Mouse (Mus musculus): Measurements from ENCODE around the gene Vmn2r18. TPM values are rescaled to one million over a fixed set of nuclear protein-coding genes. Genes with fewer than 3 reads are reported as not detected.

Gene Vmn2r18
- total RNA-seq (2014; rRNA removed) (not detected in 2 replicates), polyA plus RNA-seq (2015; fragmentation: Nextera tagmentation; extraction: Ambion mirVana) (0.05 and 0.10 TPM in 2 replicates)

DNA sequence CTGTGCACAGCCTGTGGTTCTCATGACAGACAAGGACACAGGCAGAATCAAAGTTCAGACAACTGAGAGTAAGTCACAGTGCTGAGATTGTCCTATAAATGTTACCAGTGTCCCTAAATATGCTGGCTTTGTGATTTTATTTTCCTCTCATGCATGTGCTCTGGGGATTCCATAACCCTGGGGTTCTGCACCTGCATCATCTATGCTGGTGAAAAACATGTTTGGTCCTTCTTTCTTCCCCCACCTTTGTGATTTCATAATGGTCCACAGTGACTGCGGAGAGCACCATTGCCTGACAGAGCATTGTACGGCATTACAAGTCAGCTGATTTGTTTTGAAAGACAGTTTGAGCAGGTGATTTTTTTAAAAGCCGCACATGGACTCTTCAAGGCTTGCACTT lies at the start of gene Vmn2r18:
Gene Vmn2r18 (minus strand): TSS at position 101 of the 400 bp plus-strand sequence.
- H3K4me2 ChIP-seq (ENCODE audit: low read depth) = no peak within 1 kb of the TSS
- DNase-seq = no peak
- no peak for TF ChIP-seq CTCF (IDR thresholded peaks at IDR 0.05; ENCODE audit: low read depth)
- H3K9me3 ChIP-seq (ENCODE audit: low read length) = no peaks in the 10 kb centered on the region
- WGBS = 85% methylated on average over 3 of the region's 3 CpGs
- H3K4me3 ChIP-seq (ENCODE audit: low read depth, low read length) = no peak within 1 kb of the TSS
- H3K27me3 ChIP-seq (ENCODE audit: insufficient read depth, low read length) = no peaks in the 10 kb centered on the region
- no peak for ATAC-seq
- no peak within 1 kb of the TSS for H3K9ac ChIP-seq
- no peak within 1 kb of the TSS for H3K27ac ChIP-seq (ENCODE audit: low read depth, low read length)
- no peaks in the 10 kb centered on the region for H3K36me3 ChIP-seq (ENCODE audit: insufficient read depth)
- H3K4me1 ChIP-seq (ENCODE audit: insufficient read depth) = no peaks in the 10 kb centered on the region

DNA sequence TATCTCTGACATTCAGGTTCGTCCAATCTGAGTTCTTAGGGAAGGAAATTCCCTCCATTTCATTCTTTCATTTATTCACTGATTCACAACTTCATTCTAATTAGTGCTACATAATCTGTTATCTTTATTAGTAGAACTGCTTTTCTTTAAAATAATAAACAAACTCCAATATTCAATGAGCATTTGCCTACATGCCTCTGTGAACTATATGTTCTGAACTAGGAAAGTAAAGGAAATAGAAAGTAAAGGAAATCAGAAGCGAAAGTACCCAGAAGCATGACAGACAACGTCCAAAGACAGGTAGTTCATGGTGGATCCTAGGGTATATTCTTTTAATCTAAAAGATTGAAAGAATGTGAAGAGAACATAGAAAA lies 45.6 kb upstream of the Vmn2r18 start:
- DNase-seq (no peak), ATAC-seq (no peak)
- peak overlapping the region; percentile 75; the same call in 1 of the 2 replicates for H3K4me3 ChIP-seq (ENCODE audit: low read depth, low read length)
- H3K9ac ChIP-seq = no peak overlapping the region
- no peaks in the 10 kb centered on the region for H3K4me1 ChIP-seq (ENCODE audit: insufficient read depth)
- no peaks in the 10 kb centered on the region for H3K27me3 ChIP-seq (ENCODE audit: insufficient read depth, low read length)
- TF ChIP-seq CTCF (IDR thresholded peaks at IDR 0.05; ENCODE audit: low read depth) = no peak
- H3K27ac ChIP-seq (ENCODE audit: low read depth, low read length) = peak overlapping the region; percentile 76
- peaks cover 22% of the 10 kb centered on the region for H3K36me3 ChIP-seq (ENCODE audit: insufficient read depth)
- 65% methylated on average over 3 of the region's 3 CpGs for WGBS
- H3K9me3 ChIP-seq (ENCODE audit: low read length) = no peaks in the 10 kb centered on the region
- H3K4me2 ChIP-seq (ENCODE audit: low read depth) = peak overlapping the region; percentile 60; the same call in 1 of the 2 replicates

DNA sequence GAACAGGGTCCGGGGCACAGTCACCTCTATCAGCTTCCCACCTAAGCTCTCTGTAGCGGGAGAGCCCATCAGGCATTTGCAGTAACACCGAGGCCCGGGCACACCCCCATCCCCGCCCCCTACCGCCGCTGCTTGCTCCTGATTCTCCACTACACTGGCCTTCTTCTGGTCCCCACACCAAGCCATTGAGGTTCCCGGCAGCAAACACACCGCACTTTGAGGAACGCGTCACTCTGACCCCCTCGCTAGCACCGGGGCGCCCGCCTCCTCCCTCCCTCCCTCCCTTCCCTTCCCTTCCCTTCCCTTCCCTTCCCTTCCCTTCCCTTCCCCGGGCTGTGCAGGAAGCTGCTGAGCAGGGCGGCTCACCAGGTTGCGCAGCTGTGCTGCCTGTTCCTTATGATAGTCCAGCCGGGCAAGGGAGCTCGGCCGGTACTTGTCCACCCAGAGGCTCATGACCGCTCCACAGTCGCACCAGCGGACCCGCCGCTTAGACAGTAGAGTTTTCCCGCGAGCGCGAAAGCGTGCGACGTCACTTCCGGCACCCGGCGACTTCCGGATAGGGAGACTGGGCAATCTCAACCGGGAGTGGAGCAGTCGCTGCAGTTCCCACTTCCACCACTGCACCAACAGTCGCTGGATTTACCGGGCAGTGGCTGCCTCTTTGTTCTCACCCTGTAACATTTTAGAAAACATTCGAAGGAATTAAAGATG lies 45.0 kb upstream of the Vmn2r18 start, which contains the start of gene Rfc3:
Gene Rfc3 (minus strand): TSS at position 543 of the 711 bp plus-strand sequence.
- TF ChIP-seq CTCF (IDR thresholded peaks at IDR 0.05; ENCODE audit: low read depth) = peak; percentile 90
- H3K4me1 ChIP-seq (ENCODE audit: insufficient read depth) = no peaks in the 10 kb centered on the region
- no peaks in the 10 kb centered on the region for H3K9me3 ChIP-seq (ENCODE audit: low read length)
- ATAC-seq (peak; percentile 99), DNase-seq (peak; percentile 97)
- peak within 1 kb of the TSS; percentile 60 for H3K4me2 ChIP-seq (ENCODE audit: low read depth)
- peak within 1 kb of the TSS; percentile 75 for H3K4me3 ChIP-seq (ENCODE audit: low read depth, low read length)
- H3K27me3 ChIP-seq (ENCODE audit: insufficient read depth, low read length) = no peaks in the 10 kb centered on the region
- peaks cover 28% of the 10 kb centered on the region for H3K36me3 ChIP-seq (ENCODE audit: insufficient read depth)
- peak within 1 kb of the TSS; percentile 76 for H3K27ac ChIP-seq (ENCODE audit: low read depth, low read length)
- WGBS = 3% methylated on average over 41 of the region's 42 CpGs
- peak within 1 kb of the TSS; percentile 62 for H3K9ac ChIP-seq

DNA sequence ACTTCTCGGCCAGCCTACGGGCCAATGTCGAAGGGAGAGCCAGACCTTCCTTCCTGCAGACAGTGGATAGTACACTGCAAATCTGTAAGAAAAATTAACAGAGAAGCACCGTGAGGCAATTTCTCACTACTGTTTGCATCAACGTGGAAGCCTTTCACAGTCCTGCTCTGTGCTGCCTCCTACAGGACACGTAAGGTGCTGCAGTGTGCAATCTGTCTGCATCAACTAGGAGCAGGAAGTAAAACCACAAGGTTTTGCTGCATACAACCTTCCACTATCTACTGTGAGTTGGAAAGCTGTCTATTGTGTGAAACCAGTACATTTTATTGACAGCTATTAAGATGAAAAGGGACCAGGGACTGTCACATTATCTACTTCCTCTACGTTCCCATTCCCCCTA lies 39.0 kb upstream of the Vmn2r18 start:
- H3K4me2 ChIP-seq (ENCODE audit: low read depth) = no peak overlapping the region
- no peaks in the 10 kb centered on the region for H3K27me3 ChIP-seq (ENCODE audit: insufficient read depth, low read length)
- no peak for ATAC-seq
- no peak overlapping the region for H3K4me3 ChIP-seq (ENCODE audit: low read depth, low read length)
- peak; percentile 11 for DNase-seq
- H3K4me1 ChIP-seq (ENCODE audit: insufficient read depth) = no peaks in the 10 kb centered on the region
- H3K36me3 ChIP-seq (ENCODE audit: insufficient read depth) = peaks cover 72% of the 10 kb centered on the region
- no peak overlapping the region for H3K9ac ChIP-seq
- WGBS = 92% methylated on average over 7 of the region's 7 CpGs
- H3K9me3 ChIP-seq (ENCODE audit: low read length) = no peaks in the 10 kb centered on the region
- peak; percentile 56 for TF ChIP-seq CTCF (IDR thresholded peaks at IDR 0.05; ENCODE audit: low read depth)
- H3K27ac ChIP-seq (ENCODE audit: low read depth, low read length) = no peak overlapping the region

DNA sequence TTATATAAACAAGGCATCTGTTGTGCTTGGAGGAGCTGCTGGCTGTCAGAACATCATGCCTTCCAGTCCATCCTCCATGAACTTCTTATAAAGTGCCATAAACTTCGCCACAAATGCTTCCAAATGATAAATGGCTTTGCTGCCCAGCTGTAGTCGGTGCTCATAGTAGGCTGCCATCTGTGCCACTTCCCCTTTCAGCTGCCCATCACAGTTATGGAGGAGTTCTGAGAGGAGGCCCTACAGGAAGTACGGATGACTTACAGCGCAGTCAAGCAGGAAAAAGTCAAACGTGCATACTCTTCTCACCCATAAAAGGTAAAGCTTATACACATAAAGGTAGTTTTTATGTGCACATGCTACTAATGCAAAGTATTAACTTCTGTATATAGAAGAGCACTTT lies 37.0 kb upstream of the Vmn2r18 start:
- H3K9me3 ChIP-seq (ENCODE audit: low read length) = no peaks in the 10 kb centered on the region
- H3K27ac ChIP-seq (ENCODE audit: low read depth, low read length) = no peak overlapping the region
- peaks cover 64% of the 10 kb centered on the region for H3K36me3 ChIP-seq (ENCODE audit: insufficient read depth)
- TF ChIP-seq CTCF (IDR thresholded peaks at IDR 0.05; ENCODE audit: low read depth) = no peak
- WGBS = 95% methylated on average over 5 of the region's 5 CpGs
- ATAC-seq = no peak
- H3K4me3 ChIP-seq (ENCODE audit: low read depth, low read length) = no peak overlapping the region
- no peak overlapping the region for H3K9ac ChIP-seq
- H3K4me2 ChIP-seq (ENCODE audit: low read depth) = no peak overlapping the region
- no peaks in the 10 kb centered on the region for H3K27me3 ChIP-seq (ENCODE audit: insufficient read depth, low read length)
- no peak for DNase-seq
- H3K4me1 ChIP-seq (ENCODE audit: insufficient read depth) = no peaks in the 10 kb centered on the region

DNA sequence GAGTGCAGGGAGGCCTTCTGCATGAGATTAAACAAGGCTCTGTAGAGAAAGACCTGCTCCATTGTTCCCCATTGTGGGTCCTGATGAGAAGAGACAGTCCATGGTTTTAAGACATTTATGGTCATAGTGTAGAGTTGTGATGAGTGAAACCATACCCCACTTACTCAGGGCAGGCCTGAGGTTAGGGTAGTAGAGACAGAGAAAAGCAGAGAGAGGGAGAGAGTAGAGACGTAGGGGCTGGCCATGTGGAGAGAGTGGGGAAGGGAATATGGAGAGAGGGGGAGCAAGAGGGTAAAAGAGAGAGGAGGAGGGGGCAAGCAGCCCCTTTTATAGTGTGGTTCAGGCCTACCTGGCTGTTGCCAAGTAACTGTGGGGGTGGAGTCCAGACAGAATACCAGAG lies 36.3 kb upstream of the Vmn2r18 start:
- H3K4me1 ChIP-seq (ENCODE audit: insufficient read depth) = no peaks in the 10 kb centered on the region
- 92% methylated on average over 1 of the region's 1 CpGs for WGBS
- no peak for TF ChIP-seq CTCF (IDR thresholded peaks at IDR 0.05; ENCODE audit: low read depth)

DNA sequence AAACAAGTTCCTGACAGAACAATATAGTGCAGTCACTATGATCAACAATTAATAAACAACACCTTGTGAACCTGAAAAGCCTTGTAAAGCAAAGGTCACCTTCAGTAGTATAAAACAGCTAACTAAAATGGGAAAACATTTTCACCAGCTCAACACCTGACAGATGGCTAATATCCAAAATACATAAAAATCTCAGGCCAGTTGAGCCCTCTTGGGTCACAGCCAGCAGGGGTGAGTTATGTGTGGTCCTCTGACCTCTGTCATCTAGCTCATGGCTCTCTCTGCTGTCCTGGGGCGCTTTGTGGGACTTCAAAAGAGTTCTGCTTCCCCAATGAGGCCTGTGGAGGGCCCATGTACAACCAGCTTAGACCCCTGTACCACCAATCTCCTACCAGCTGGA lies 4.1 kb downstream of the Vmn2r18 start:
- H3K4me3 ChIP-seq (ENCODE audit: low read depth, low read length) = no peak overlapping the region
- H3K9me3 ChIP-seq (ENCODE audit: low read length) = no peaks in the 10 kb centered on the region
- H3K4me1 ChIP-seq (ENCODE audit: insufficient read depth) = no peaks in the 10 kb centered on the region
- no peaks in the 10 kb centered on the region for H3K27me3 ChIP-seq (ENCODE audit: insufficient read depth, low read length)
- no peak overlapping the region for H3K9ac ChIP-seq
- H3K4me2 ChIP-seq (ENCODE audit: low read depth) = no peak overlapping the region
- H3K36me3 ChIP-seq (ENCODE audit: insufficient read depth) = no peaks in the 10 kb centered on the region
- WGBS = 55% methylated on average over 1 of the region's 1 CpGs
- no peak for DNase-seq
- TF ChIP-seq CTCF (IDR thresholded peaks at IDR 0.05; ENCODE audit: low read depth) = no peak
- ATAC-seq = no peak
- no peak overlapping the region for H3K27ac ChIP-seq (ENCODE audit: low read depth, low read length)

More for the DNA sequence above, 36.3 kb upstream of the Vmn2r18 start:
- Histone ChIP-seq H3K9ac (no peak overlapping the region), H3K27ac (ENCODE audit: low read depth, low read length) (no peak overlapping the region), H3K4me2 (ENCODE audit: low read depth) (no peak overlapping the region), H3K27me3 (ENCODE audit: insufficient read depth, low read length) (no peaks in the 10 kb centered on the region), H3K36me3 (ENCODE audit: insufficient read depth) (peaks cover 56% of the 10 kb centered on the region), H3K9me3 (ENCODE audit: low read length) (no peaks in the 10 kb centered on the region), H3K4me3 (ENCODE audit: low read depth, low read length) (no peak overlapping the region)
- DNase-seq (no peak), ATAC-seq (no peak)

Other genes starting within 250 kb of the Vmn2r18 start
- gene Gm42906, start 177.9 kb downstream of the Vmn2r18 start, total RNA-seq (2014; rRNA removed) = not detected in 2 replicates
- gene Gm42906, start 177.9 kb downstream of the Vmn2r18 start, polyA plus RNA-seq (2015; fragmentation: Nextera tagmentation; extraction: Ambion mirVana) = not detected in 2 replicates
- 40.8 and 45.3 TPM in 2 replicates for gene Rfc3, start 45.2 kb upstream of the Vmn2r18 start, total RNA-seq (2014; rRNA removed)
- 62.7 and 74.6 TPM in 2 replicates for gene Rfc3, start 45.2 kb upstream of the Vmn2r18 start, polyA plus RNA-seq (2015; fragmentation: Nextera tagmentation; extraction: Ambion mirVana)

Data from forebrain, postnatal 0 days (tissue).